Mouse (Mus musculus) C2C12 (cell line): ENCODE measurements around the gene C030005K15Rik.

Experiments used
- CEBPB ChIP-seq: IDR thresholded peaks from one replicate; pipeline ENCODE4 v1.6.1; 2011; ENCODE audit warnings: low read depth, mild to moderate bottlenecking, control low read depth, moderate library complexity
- CTCF ChIP-seq: IDR thresholded peaks from one replicate; pipeline ENCODE4 v1.5.1; 2011; ENCODE audit not compliant: control insufficient read depth, insufficient read depth, insufficient read length
- MAX ChIP-seq: IDR thresholded peaks from one replicate; pipeline ENCODE4 v1.6.1; 2011; ENCODE audit warnings: mild to moderate bottlenecking, control low read depth

DNA sequence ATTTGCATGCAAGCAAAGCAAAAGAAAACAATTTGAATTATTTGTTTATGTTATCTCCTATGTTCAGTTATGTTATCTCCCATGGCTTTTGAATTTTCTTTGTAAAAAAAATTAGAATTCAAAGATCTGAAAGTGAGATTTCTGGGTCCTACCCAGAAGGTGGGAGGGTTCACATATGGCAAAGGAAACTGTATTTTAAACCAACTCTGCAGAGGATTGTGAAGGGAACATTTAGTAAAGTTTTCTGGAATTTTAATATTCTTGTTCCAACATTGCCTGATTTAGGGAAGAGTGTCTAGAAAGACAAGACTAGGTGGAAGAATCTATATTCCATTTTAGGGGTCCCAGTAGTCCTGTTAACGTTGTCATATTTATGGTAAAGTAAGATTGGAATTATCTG is 9.3 kb downstream of the C030005K15Rik start:
- TF ChIP-seq CTCF (no peak), CEBPB (no peak), MAX (no peak)
